Mouse (Mus musculus) thymus, adult 2 months (tissue): Measurements from ENCODE around the gene Hnrnpu. TPM values are rescaled to one million over a fixed set of nuclear protein-coding genes. Genes with fewer than 3 reads are reported as not detected.

Source experiments
- DNase-seq: peaks from one replicate; pipeline ENCODE4 v3.0.0; 2021
- H3K27ac ChIP-seq: fragments of 200-500 bp; 2 replicates; pipeline ENCODE4 v1.5.1; 2012; ENCODE audit warnings: low read length, control low read depth; ENCODE audit not compliant: control insufficient read depth, insufficient read depth
- H3K27me3 ChIP-seq: fragments of 200-500 bp; 2 replicates; pipeline ENCODE4 v1.6.1; 2012; ENCODE audit warnings: mild to moderate bottlenecking, low read length, moderate library complexity, mixed read lengths; ENCODE audit not compliant: control insufficient read depth, insufficient read depth
- H3K36me3 ChIP-seq: fragments of 200-500 bp; 2 replicates; pipeline ENCODE4 v1.6.1; 2012; ENCODE audit warnings: mild to moderate bottlenecking, low read length, moderate library complexity; ENCODE audit not compliant: control insufficient read depth, insufficient read depth
- H3K4me1 ChIP-seq: fragments of 200-500 bp; replicated peaks from 2 replicates; pipeline ENCODE4 v1.6.1; 2012; ENCODE audit warnings: low read length; ENCODE audit not compliant: control insufficient read depth, insufficient read depth
- H3K4me3 ChIP-seq: fragments of 200-500 bp; 2 replicates; pipeline ENCODE4 v1.5.1; 2012; ENCODE audit warnings: mild to moderate bottlenecking, low read length, control low read depth, moderate library complexity; ENCODE audit not compliant: control insufficient read depth, insufficient read depth
- CTCF ChIP-seq: fragments of 200-500 bp; IDR thresholded peaks from 2 replicates; pipeline ENCODE4 v1.5.1; 2012; ENCODE audit warnings: mild to moderate bottlenecking, control low read depth, low read length, moderate library complexity, borderline replicate concordance; ENCODE audit not compliant: control insufficient read depth, poor library complexity, insufficient read depth; ENCODE audit errors: extremely low read depth
- POLR2A ChIP-seq: fragments of 200-500 bp; IDR thresholded peaks from 2 replicates; pipeline ENCODE4 v1.6.1; 2012; ENCODE audit warnings: mild to moderate bottlenecking, low read length, control low read depth, moderate library complexity; ENCODE audit not compliant: control insufficient read depth, poor library complexity, insufficient read depth; ENCODE audit errors: extremely low read depth
- WGBS: fragments of 180-500 bp; shearing (Covaris S2); methylation state at CpG from one replicate; pipeline ENCODE4 v1.1.7; 2018; 5-methylcytosine and 5-hydroxymethylcytosine counted together
- polyA plus RNA-seq: library from polyadenylated mRNA; depleted of rRNA; stranded (reverse); fragments of >200 nt; gene quantifications from 2 replicates; pipeline ENCODE4 v1.2.3, GENCODE M21; 2012; rRNA removed

Hnrnpu gene
- polyA plus RNA-seq, 1 experiment = 112 TPM

- H3K27ac ChIP-seq = no peak overlapping the region
- DNase-seq = peak; percentile 55
- H3K36me3 ChIP-seq = no peaks in the 10 kb centered on the region
- H3K27me3 ChIP-seq = no peaks in the 10 kb centered on the region
- TF ChIP-seq POLR2A = no peak
- TF ChIP-seq CTCF = no peak; the same call in 1 of the 2 replicates
- peaks cover 10% of the 10 kb centered on the region for H3K4me1 ChIP-seq
- H3K4me3 ChIP-seq = peak overlapping the region; percentile 43
- WGBS = 2% methylated on average over 87 of the region's 87 CpGs
These were observed 61.3 kb downstream of the Hnrnpu start for GRCm38 (mm10) chr1:178276054-178276911.

DNA sequence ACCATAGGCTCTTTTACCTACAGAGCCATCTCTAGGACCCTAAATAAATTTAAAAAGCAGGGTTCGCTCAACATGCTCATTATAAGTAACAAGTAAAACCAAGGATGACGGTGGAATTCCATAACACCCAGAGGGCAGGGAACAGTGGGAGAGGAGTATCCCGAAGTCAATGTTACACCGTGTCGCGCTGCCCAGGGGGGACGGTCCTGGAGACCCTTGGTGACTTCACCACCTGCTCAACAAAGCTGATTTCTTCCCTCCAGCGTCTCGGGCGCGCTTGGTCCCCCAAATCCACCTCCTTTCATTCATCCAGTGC is 61.9 kb downstream of the Hnrnpu start:
- DNase-seq = no peak
- Histone ChIP-seq H3K36me3 (no peaks in the 10 kb centered on the region), H3K27ac (no peak overlapping the region), H3K4me3 (peak overlapping the region; percentile 43), H3K27me3 (no peaks in the 10 kb centered on the region), H3K4me1 (peaks cover 10% of the 10 kb centered on the region)
- 17% methylated on average over 11 of the region's 11 CpGs for WGBS
- TF ChIP-seq CTCF = no peak

DNA sequence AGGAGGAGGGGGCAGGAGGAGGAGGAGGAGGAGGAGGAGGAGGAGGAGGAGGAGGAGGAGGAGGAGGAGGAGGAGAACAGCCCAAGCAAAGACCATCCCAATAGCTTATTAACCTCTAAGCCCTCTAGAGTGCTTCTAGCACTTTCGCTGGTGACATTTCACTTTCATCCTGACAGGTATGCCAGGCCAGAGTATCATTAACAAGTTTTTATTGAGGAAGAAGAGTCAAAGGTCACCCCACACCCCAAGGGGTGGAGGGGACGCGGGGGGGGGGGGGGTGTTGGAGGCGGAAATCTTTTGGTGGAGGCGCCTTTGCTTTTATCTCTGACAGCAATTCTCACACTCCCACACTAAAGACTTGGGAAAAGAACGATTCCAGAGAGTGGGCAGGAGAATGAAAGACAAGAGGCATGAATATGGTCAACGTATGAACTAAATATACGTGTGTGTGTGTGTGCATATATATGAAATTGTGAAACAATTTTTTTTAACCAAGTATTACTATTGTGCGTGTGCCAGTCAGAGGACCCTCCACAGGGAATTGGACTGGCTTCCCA is 62.3 kb downstream of the Hnrnpu start:
- Histone ChIP-seq H3K4me3 (no peak overlapping the region), H3K27ac (no peak overlapping the region), H3K36me3 (no peaks in the 10 kb centered on the region), H3K27me3 (no peaks in the 10 kb centered on the region), H3K4me1 (peaks cover 10% of the 10 kb centered on the region)
- no peak for DNase-seq
- WGBS = 78% methylated on average over 9 of the region's 9 CpGs
- TF ChIP-seq POLR2A = no peak
- TF ChIP-seq CTCF = no peak

Other genes with a start within 250 kb of the Hnrnpu start
- gene Desi2, start 150.4 kb downstream of the Hnrnpu start, polyA plus RNA-seq = 14.8 and 15.7 TPM in 2 replicates
- gene Cox20, start 18.7 kb downstream of the Hnrnpu start, polyA plus RNA-seq = 16.2 and 19.2 TPM in 2 replicates
- gene Efcab2, start 68.3 kb upstream of the Hnrnpu start, polyA plus RNA-seq = 0.13 and 0.49 TPM in 2 replicates
- 0.15 and 0.16 TPM in 2 replicates for gene Kif26b, start 191.3 kb upstream of the Hnrnpu start, polyA plus RNA-seq